Mouse (Mus musculus): ENCODE data around the gene Hexim2. TPM values are rescaled to one million over a fixed set of nuclear protein-coding genes. Genes with fewer than 3 reads are reported as not detected.

Hexim2 gene
- 0.87 to 2.5 TPM in 2 of 3 replicates, not detected in the other for total RNA-seq (2017)

DNA sequence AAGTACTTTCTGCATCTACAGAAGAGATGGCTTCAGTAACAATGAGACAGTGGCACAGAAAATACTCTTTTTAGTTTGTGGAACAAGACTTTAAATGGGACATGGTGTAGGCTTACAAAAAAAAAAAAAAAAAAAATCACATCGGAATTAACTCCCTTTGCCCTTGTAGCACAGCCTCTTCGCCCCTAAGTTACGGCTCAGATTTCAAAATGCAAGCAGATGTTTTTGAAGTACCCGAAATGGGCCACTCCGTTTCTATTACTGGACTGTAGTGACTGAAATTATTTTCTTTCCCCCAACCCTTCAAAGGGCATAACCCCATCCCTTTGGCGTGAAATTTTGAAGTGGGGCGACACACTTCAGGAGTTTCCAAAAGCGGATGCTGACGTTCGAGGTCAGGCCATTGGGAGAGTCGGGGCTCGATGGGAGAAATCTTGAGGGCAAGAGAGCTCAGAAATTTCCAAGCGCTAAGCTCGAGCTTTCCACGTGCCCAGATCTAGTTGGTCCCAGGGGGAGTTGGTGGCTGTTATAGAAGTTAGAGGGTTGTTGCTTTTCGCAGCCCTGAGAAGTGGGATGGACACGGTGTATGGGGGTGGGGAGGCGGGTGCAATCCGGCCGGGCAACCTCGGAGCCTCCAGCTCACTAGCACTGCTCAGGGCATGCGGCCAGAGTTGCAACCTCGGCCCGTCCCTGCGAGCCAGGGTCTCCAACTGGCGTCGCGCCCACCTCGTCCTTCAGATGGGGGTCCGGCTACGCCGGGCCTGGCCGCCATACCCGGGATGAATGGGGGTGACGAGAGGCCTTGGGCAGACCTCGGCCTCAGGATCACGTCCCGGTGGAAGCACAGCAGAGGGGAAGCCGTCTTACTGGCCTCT, at the start of gene Hexim2:
Gene Hexim2 (plus strand): TSS at position 729 of the 875 bp plus-strand sequence.
- ATAC-seq (replicated peaks; ENCODE audit: insufficient number of reproducible peaks, low FRiP score, low TSS enrichment, poor library complexity, severe bottlenecking): peak; percentile 10

DNA sequence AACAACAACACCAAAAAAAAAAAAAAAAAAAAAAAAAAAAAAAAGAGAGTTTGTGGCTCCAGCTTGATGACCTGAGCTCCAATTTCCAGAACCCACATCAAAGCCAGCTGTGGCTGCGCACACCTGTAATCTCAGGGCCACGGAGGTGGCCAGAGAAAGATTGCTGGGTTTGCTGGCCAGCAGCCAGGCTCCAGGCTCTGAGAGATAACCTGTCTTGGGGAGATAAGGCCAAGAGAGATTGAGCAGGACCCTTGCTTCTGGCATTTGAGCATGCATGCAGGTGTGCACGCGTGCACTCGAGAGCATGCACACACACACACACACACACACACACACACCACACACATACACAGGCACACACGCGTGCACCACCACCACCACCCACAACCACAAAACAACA, 38.9 kb upstream of the Hexim2 start:
- no peak for ATAC-seq (replicated peaks; ENCODE audit: insufficient number of reproducible peaks, low FRiP score, low TSS enrichment, poor library complexity, severe bottlenecking)

DNA sequence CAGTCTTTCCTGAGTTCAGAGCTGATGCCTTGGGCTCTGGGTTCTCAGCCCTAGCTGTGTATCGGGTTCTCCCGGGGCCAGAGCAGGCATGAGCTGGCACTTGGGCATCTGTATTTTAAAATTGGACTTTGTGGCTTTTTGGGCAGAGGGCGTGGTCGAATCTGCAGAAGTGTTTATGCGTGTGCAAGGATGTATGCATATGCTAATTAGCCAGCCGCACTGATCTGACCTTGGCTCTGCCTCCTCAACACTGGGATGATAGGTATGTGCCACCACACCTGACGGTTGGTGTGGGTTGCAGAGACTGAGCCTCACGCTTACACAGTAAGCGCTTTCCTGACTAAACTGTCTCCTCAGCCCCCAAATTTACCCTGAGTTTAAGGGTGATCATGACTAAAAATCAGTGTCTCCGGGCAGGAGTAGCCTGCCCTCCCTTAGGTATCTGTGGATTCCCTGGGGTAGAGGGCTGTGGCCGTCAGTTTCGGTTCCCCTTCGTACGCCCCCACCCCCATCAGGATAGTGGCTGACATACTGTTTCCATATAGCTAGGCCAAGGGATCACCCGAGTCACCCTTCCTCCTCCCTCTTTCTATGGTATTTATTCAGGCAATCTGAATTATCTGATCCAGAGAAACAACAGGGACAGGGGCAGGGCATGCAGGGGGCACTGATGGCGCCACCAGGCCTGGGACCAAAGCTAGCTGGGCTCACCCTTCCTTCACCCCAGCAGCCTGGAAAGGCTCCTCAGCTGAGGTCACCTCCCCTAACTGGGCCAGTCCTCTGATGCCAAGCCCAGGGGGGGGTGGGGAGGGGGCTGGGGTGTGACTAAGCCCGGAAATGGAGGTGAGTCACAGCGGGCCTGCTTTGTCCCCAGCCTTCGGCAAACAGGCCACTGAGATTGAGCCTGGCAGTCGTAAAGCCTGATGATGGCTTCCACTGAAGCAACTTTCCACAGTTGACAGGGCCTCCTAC, 38.1 kb upstream of the Hexim2 start:
- peak; percentile 44; the same call in 1 of the 2 replicates for ATAC-seq (replicated peaks; ENCODE audit: insufficient number of reproducible peaks, low FRiP score, low TSS enrichment, poor library complexity, severe bottlenecking)

DNA sequence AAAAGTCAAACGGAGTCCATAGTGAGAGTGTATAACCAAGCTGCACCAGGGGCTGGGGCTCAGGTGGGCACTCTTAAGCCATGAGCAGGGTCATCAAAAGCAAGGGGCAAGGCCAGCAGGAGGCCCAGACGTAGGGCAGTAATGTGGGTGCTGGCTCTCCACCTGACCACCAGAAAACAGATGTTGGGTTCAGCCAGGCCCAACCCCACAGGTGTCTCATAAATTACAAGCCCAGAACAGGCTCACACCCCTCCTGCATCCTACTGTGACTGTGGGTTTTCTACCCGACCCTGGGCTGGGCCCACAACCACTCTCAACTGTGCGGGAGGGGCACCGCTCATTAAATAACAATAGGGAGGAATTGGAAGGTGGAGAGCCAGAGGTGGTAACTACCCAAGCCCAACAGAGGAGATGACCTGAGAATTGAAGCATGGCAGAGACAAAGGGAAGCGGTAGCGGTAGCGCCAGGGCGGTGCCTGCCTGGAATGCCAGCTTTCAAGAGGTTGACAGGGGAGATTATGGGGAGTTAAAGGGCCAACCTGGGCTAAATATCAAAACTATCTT, 37.0 kb upstream of the Hexim2 start:
- no peak for ATAC-seq (replicated peaks; ENCODE audit: insufficient number of reproducible peaks, low FRiP score, low TSS enrichment, poor library complexity, severe bottlenecking)

DNA sequence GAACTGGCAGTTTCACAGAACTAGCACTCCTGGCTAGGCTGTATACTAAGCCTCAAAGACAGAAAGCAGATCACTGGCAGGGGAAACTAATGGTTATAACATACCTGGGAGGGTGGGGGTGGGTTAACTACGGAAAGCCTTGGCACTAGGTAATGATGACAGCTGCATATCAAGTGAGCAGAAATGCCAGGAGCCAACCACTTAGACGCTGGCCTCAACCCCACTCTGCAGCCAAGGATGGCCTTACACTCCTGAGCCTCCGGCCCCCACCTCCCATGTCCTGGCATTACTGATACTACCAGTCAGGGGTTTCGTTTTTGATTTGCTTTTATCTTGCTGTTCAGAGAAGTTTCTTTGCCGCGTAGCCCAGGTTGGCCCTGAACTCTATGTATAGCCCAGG, 36.4 kb upstream of the Hexim2 start:
- ATAC-seq (replicated peaks; ENCODE audit: insufficient number of reproducible peaks, low FRiP score, low TSS enrichment, poor library complexity, severe bottlenecking): no peak

DNA sequence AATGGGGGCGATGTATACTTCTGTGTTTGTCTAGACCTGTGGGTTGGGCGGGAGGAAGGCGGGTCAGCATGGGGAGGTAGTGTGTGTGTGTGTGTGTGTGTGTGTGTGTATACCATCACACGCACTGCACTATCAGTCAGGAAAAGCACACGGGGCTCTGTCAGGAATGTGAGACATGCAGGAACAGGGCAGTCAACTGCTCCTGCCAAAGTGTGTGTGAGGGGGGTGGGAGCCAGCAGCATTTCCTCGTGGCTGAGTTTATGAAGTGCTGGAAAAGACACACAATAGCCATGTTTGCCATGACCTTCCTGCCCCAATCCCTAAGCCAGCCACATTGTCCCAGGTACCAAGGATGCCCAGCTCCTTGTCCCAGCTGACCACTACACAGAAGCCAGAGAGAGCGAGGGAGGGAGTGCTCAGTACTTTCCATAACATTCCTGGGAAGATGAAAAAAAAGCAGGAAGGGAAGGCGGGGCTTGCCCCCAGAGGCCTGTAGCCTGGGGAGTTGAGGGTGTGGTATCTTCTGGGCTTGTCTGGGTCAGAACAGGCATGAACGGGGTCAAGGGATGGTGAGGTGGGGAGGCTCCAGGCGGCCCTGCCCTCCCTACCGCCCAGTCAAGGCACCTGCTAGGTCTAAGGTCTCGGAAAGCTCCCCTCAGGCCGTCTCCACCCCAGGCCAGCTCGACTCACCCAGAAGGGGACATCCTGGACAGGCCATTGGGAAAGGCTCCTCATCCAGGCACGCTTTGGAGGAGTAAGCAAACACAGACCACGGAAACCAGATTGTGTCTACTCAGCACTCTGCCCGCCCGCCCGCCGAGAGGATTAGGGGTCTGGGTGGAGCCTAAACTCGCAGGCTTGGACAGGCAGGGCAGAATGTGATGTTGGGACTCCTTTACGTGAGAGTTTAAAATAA, 35.0 kb upstream of the Hexim2 start:
- ATAC-seq (replicated peaks; ENCODE audit: insufficient number of reproducible peaks, low FRiP score, low TSS enrichment, poor library complexity, severe bottlenecking): no peak

DNA sequence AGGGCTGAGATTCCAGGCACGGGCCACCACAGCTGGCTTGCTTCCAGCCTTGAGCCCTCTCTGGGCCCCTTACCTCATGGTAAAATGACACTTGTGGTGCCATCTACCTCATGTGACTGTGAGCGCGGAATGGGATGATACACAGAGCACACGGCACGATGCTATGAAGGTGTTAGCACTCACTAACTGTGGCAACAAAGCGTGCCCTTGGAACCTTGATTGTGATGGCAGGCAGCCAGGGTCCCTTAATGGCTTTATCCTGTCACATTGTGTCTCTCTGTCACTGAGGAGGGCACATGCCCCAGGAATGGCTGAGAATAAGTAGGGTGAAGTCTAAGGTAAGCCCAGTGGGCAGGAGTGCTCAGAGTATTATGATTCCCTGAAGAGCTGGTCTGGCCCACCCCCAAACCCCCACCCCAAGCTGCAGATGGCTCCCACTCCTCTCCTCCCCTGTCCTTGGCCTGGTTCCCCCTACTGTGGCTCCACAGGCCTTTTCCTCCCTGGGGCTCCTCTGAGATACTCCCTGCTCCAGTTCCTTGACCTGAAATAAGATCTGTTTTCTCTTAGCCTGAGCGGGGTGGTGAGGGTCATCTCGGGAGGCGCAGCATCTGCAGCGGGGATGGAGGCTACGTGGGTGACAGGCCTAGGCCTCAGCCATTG, 33.6 kb upstream of the Hexim2 start:
- no peak for ATAC-seq (replicated peaks; ENCODE audit: insufficient number of reproducible peaks, low FRiP score, low TSS enrichment, poor library complexity, severe bottlenecking)

DNA sequence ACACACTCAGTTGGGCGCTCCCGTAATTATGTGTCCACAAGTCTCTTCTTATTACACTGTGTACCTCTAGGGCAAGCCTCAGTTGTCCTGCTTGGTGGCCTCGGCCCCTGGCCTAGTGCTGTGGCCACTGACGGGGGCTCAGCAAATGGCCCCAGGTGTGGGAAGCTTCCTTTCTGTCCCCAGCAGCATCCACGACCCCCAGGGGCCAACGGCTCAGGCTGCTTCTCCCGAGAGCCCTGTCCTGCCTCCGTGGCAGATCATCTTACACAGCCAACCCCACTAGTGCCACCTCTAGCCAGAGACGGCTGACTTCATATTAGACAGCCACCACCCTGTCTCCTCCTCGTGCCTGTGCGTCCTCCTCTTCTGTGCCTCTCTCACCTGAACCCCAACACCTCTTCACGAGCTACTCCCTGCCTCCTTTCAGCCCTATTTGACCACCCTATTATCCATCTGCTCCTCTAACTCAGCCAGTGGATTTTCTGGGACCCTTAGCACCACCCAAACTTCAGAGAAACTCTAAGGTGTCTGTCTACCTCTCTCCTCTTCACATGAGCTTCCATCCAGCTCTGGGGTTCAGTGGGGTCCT, 32.8 kb upstream of the Hexim2 start:
- no peak for ATAC-seq (replicated peaks; ENCODE audit: insufficient number of reproducible peaks, low FRiP score, low TSS enrichment, poor library complexity, severe bottlenecking)

DNA sequence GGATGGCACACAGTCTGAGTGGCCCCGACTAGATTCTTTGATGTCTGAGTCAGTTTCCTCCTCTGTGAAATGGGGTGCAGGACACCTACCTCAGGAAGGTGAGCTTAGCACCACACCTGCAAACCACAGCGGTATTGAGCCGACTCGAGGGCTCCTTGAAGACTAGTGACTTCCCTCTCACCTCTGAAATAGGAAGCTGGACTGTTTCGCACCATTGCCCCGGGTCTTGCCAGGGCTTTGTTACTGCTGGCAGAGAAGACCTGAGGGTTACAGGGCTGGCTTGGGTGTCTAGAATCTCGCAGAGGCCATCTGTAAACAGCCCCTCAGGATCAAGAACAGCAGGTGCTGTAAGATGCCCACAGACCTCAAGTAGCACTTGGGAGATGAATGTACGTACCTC, 31.9 kb upstream of the Hexim2 start:
- no peak for ATAC-seq (replicated peaks; ENCODE audit: insufficient number of reproducible peaks, low FRiP score, low TSS enrichment, poor library complexity, severe bottlenecking)

DNA sequence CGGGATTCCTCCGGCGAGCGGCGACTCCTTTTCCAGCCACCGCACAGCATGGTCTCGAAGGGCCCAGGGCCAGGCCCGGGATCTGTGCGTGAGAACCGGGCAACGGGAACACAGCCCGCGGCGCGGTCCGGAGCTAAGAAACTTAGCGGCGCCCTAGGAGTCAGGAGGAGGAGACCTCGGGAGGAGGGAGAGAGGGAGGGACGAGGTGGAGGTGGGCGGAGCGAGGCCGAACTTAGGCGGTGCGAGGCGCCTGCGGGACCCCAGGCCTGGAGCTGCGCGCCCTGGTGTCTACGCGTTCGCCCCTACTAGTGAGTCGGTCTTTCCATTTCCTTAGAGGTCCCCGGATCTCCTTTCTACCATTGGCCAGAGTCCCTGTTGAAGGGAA, 30.8 kb upstream of the Hexim2 start, which contains the start of the genes Plcd3 and Acbd4:
Gene Plcd3 (minus strand): TSS at position 178 of the 385 bp plus-strand sequence.
Gene Acbd4 (plus strand): TSS at position 202 of the 385 bp plus-strand sequence.
- peak; percentile 29; the same call in 1 of the 2 replicates for ATAC-seq (replicated peaks; ENCODE audit: insufficient number of reproducible peaks, low FRiP score, low TSS enrichment, poor library complexity, severe bottlenecking)

DNA sequence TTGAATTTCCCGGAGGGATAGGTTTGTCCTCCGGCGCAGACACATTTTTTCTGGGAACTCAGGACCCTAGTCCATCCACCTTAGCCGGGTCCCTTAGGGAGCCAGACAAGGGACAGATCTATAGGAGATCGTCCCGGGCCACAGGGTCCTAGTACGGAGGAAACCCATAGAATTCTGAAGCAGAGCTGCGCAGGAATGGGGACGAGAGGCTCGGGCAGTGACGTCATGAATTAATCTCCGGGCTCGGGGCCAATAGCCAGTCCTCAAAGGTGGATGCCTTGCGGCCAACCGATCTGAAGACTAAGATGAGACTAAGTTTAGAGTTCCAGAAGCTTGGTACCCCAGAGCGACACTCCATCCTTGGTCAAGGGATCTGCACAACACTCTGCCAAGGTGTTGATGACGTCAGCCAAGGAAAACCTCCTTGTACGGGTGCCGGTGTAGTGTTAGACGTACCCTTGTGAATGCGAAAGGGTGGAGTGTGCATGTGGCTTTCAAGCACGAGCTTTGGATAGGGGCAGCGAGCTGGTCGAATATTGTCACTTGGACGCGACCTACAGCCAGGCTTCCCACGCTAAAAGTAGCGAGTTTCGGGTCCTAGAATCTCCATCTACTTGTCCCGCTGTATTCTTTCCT, 30.2 kb upstream of the Hexim2 start:
- ATAC-seq (replicated peaks; ENCODE audit: insufficient number of reproducible peaks, low FRiP score, low TSS enrichment, poor library complexity, severe bottlenecking): 0 out of 2 replicates have a peak, but pooled peaks have one; percentile 10

DNA sequence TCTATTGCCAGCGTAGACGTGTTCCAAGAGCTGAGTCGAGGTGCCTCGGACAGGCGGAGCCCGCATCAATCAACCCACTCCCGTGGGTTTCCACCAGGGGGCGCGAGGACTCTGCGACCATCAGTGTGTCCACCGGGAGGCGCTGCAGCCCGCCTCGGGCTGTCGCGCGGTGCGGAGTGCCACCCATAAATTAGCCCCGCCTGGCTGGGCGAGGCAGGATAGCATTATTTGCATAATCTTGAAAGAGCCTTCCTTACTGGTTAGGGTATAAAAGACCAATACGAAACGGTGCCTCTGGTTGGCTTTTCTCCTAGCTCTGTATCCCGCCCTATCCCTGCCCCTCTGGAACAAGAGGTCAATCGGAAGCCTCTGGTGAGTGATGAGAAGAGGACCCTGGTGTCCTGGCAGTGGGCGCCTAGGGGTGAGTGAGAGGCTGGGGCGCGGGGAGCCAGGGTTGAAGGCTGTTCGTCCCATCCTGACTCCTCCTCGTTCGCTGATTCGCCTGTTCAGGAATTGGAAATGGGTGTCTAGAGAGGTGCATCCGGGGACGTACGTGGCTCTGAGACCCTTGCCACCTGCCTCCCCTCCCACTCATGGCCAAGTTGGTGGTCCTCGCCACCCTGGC, 29.4 kb upstream of the Hexim2 start:
- peak; percentile 76 for ATAC-seq (replicated peaks; ENCODE audit: insufficient number of reproducible peaks, low FRiP score, low TSS enrichment, poor library complexity, severe bottlenecking)

DNA sequence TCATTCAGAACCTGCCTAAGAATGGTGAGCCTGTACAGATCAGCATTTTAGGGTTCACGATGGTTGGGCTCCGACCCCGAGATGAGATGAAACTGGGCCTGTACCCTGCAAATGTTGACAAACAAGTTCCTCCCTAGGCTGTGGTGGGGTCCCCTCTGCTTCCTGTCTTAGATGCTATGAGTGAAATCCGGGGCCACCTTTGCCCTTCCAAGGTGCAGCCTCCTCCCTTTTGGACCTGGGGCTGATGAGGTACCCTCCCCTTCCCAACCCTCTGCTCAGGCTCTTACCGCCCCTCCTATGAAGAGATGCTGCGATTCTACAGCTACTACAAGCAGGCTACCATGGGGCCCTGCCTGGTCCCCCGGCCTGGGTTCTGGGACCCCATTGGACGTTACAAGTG, 28.6 kb upstream of the Hexim2 start:
- no peak for ATAC-seq (replicated peaks; ENCODE audit: insufficient number of reproducible peaks, low FRiP score, low TSS enrichment, poor library complexity, severe bottlenecking)

DNA sequence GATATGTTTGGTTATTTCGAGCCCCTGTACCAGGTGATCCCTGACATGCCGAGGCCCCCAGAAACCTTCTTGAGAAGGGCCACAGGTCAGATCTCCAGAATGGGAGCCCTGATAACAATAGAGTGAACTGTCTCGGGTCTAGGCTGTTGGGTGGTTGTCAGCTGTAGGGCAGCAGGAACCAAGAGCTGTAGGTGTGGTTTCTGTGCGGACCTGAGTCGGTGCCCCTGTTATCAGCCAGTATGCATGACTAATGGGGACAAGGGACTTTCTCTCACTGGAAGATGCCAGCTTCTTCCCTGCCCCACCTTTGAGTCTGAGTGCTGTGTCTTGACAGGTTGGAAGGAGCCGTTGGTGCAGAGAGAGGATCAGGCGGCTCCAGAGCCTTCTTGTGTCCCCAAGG, 27.8 kb upstream of the Hexim2 start:
- ATAC-seq (replicated peaks; ENCODE audit: insufficient number of reproducible peaks, low FRiP score, low TSS enrichment, poor library complexity, severe bottlenecking): no peak

DNA sequence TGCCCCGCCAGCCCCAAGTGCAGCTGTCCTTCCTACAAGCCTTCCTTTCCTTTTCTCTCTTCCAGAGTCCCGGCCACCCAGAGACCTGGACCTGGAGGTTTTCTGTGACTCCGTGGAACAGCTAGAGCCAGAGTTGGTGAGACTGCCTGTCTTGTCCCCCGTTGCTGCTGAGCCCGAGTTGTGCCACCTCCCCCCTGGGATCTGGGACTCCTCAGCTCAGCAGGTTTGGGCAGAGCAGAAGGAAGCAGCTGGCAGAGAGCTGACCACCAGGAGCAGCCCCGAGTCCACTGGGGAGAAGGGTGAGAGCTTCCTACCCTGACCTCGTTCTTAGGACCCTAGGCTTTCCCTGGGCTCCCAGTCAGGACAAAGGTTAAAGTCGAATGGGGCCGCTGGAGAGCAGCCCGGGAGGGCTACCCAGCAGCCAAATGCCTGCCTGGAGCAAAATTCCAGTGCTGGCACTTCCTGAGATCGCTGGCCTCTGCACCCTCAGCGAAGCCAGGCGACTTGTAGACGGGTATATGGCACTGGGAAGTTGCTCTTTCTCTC, 27.0 kb upstream of the Hexim2 start:
- no peak for ATAC-seq (replicated peaks; ENCODE audit: insufficient number of reproducible peaks, low FRiP score, low TSS enrichment, poor library complexity, severe bottlenecking)

DNA sequence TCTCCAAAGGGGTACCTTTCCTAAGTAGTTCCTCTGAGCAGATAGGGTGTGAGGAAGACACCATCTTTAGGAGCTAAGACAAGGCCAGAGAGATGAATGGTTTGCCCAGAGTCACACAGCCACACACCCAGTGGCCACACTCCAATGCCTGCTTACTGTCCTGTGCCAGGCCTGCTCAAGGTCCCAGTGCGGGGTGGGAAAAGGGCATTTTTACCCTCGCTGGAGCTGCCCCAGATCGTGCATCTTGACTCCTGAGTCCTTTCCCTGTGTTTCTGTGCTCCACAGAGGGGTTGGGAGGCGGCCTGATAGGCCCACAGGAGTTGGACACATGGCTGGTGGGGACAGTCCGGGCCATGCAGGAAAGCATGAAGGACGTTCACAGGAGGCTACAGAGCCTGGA, 26.4 kb upstream of the Hexim2 start:
- no peak for ATAC-seq (replicated peaks; ENCODE audit: insufficient number of reproducible peaks, low FRiP score, low TSS enrichment, poor library complexity, severe bottlenecking)
